Mouse (Mus musculus): ENCODE results near the gene Aim2. TPM values are rescaled to one million over a fixed set of nuclear protein-coding genes. Genes with fewer than 3 reads are reported as not detected.

Gene Aim2
- polyA plus RNA-seq, 1 experiment = 10.4 TPM

DNA sequence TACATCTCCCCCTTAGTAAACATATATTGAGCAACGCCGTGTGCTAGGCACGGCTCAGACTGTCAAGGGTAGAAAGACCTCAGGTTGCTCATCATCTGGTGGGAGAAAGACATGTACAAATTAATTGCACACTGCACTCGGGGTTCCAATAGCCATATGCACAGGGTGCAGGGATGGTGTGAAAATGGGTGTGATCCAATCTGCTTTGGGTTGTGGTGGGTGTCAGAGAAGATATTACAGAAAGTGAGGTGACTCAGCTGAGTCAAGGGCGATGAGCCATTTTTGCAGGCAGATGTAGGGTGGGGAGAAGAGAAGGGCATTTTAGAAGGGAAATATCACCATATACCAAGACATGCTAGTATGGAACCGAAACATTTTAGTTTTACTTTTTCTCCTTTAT, 30.8 kb downstream of the Aim2 start:
- Histone ChIP-seq H3K27me3 (ENCODE audit: control insufficient read depth, insufficient read depth, low read length) (no peaks in the 10 kb centered on the region), H3K27ac (ENCODE audit: insufficient read depth, low read length) (no peak overlapping the region), H3K36me3 (ENCODE audit: control insufficient read depth, insufficient read depth, low read length) (no peaks in the 10 kb centered on the region), H3K4me1 (ENCODE audit: control insufficient read depth, insufficient read depth, insufficient read length) (no peaks in the 10 kb centered on the region), H3K4me3 (ENCODE audit: extremely low read depth, insufficient read depth, insufficient read length) (no peak overlapping the region)
- WGBS = 88% methylated on average over 6 of the region's 6 CpGs
- no peak for TF ChIP-seq CTCF (IDR thresholded peaks at IDR 0.05; ENCODE audit: extremely low read depth, insufficient read depth, insufficient read length, insufficient replicate concordance)
- no peak for TF ChIP-seq POLR2A (IDR thresholded peaks at IDR 0.05; ENCODE audit: low read depth, low read length)
- DNase-seq (ENCODE audit: low read depth in 1 of 2, low spot score in 2 of 2) = no peak

- H3K4me1 ChIP-seq (ENCODE audit: control insufficient read depth, insufficient read depth, insufficient read length) = no peaks in the 10 kb centered on the region
Observed at GRCm38 (mm10) chr1:173389431-173389830, 38.8 kb downstream of the Aim2 start.

DNA sequence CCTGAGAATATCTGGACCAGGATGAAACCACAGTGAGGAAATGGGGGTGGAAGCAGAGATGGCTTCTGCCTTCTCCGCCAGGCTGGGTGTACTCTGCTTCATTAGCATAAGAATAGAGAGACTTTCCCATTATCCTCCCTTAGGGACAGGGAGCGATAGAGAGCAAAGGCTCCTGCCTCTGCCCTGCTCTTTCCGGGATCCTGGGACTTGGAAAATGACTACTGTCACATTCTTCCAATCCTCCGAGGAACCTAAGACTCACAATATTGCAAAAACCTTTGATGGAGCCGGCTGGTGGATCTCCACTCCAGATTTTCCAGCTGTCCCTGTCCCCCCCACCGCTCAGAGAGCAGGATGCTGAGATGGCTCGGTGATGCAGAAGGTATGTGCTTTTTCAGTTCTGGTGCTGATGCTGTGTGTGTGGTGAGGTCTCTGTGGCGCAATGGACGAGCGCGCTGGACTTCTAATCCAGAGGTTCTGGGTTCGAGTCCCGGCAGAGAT, 39.3 kb downstream of the Aim2 start:
- H3K36me3 ChIP-seq (ENCODE audit: control insufficient read depth, insufficient read depth, low read length) = no peaks in the 10 kb centered on the region
- no peaks in the 10 kb centered on the region for H3K4me1 ChIP-seq (ENCODE audit: control insufficient read depth, insufficient read depth, insufficient read length)
- WGBS = 20% methylated on average over 13 of the region's 13 CpGs

More at GRCm38 (mm10) chr1:173389431-173389830, 38.8 kb downstream of the Aim2 start:
- Histone ChIP-seq H3K4me3 (ENCODE audit: extremely low read depth, insufficient read depth, insufficient read length) (no peak overlapping the region), H3K27ac (ENCODE audit: insufficient read depth, low read length) (no peak overlapping the region), H3K36me3 (ENCODE audit: control insufficient read depth, insufficient read depth, low read length) (no peaks in the 10 kb centered on the region), H3K27me3 (ENCODE audit: control insufficient read depth, insufficient read depth, low read length) (no peaks in the 10 kb centered on the region)
- TF ChIP-seq POLR2A (IDR thresholded peaks at IDR 0.05; ENCODE audit: low read depth, low read length) (no peak), CTCF (IDR thresholded peaks at IDR 0.05; ENCODE audit: extremely low read depth, insufficient read depth, insufficient read length, insufficient replicate concordance) (no peak)
- 33% methylated on average over 3 of the region's 3 CpGs for WGBS
- DNase-seq (ENCODE audit: low read depth in 1 of 2, low spot score in 2 of 2) = no peak

GRCm38 (mm10) chr1:173391754-173392153, 41.1 kb downstream of the Aim2 start:
- no peaks in the 10 kb centered on the region for H3K36me3 ChIP-seq (ENCODE audit: control insufficient read depth, insufficient read depth, low read length)
- H3K4me3 ChIP-seq (ENCODE audit: extremely low read depth, insufficient read depth, insufficient read length) = no peak overlapping the region
- 42% methylated on average over 6 of the region's 6 CpGs for WGBS
- H3K27ac ChIP-seq (ENCODE audit: insufficient read depth, low read length) = no peak overlapping the region
- TF ChIP-seq POLR2A (IDR thresholded peaks at IDR 0.05; ENCODE audit: low read depth, low read length) (no peak), CTCF (IDR thresholded peaks at IDR 0.05; ENCODE audit: extremely low read depth, insufficient read depth, insufficient read length, insufficient replicate concordance) (no peak)
- H3K4me1 ChIP-seq (ENCODE audit: control insufficient read depth, insufficient read depth, insufficient read length) = no peaks in the 10 kb centered on the region
- no peaks in the 10 kb centered on the region for H3K27me3 ChIP-seq (ENCODE audit: control insufficient read depth, insufficient read depth, low read length)
- no peak for DNase-seq (ENCODE audit: low read depth in 1 of 2, low spot score in 2 of 2)

More for the DNA sequence above, 39.3 kb downstream of the Aim2 start:
- Histone ChIP-seq H3K4me3 (ENCODE audit: extremely low read depth, insufficient read depth, insufficient read length) (no peak overlapping the region), H3K27ac (ENCODE audit: insufficient read depth, low read length) (no peak overlapping the region), H3K27me3 (ENCODE audit: control insufficient read depth, insufficient read depth, low read length) (no peaks in the 10 kb centered on the region)
- no peak for TF ChIP-seq CTCF (IDR thresholded peaks at IDR 0.05; ENCODE audit: extremely low read depth, insufficient read depth, insufficient read length, insufficient replicate concordance)
- TF ChIP-seq POLR2A (IDR thresholded peaks at IDR 0.05; ENCODE audit: low read depth, low read length) = no peak
- no peak for DNase-seq (ENCODE audit: low read depth in 1 of 2, low spot score in 2 of 2)

DNA sequence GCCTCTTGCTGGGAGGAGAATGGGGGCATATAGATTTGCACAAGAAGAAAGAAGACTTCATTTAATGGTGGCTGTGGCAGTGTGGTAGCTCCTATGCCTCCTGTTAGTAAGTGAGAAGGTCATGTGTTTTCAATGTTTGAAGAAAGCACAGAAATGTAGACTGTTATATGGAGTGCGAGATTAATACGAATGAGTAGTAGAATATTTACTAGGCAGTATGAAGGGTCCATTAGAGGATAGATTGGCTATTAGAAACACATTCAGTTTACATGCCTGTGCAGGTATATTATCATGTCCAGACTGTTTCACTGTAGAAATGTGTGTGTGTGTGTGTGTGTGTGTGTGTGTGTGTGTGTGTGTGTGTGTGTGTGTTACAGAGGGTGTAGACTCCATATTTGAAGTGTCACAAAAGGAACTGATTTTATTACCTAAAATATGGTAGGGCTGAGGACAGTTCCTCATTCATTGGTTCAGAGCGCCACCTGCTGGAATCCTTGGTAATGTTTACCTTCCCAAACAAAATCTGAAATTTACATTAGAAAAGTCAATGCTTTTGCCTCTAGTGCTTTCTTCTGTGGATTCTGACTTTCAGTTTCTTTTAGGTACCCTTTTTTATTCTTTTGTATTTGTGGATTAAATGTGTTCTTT, 47.8 kb downstream of the Aim2 start:
- 36% methylated on average over 3 of the region's 3 CpGs for WGBS
- H3K4me3 ChIP-seq (ENCODE audit: extremely low read depth, insufficient read depth, insufficient read length) = no peak overlapping the region
- H3K27me3 ChIP-seq (ENCODE audit: control insufficient read depth, insufficient read depth, low read length) = no peaks in the 10 kb centered on the region
- no peaks in the 10 kb centered on the region for H3K36me3 ChIP-seq (ENCODE audit: control insufficient read depth, insufficient read depth, low read length)
- H3K27ac ChIP-seq (ENCODE audit: insufficient read depth, low read length) = no peak overlapping the region
- peak; percentile 45 to 70 for DNase-seq (ENCODE audit: low read depth in 1 of 2, low spot score in 2 of 2)
- H3K4me1 ChIP-seq (ENCODE audit: control insufficient read depth, insufficient read depth, insufficient read length) = no peaks in the 10 kb centered on the region
- TF ChIP-seq CTCF (IDR thresholded peaks at IDR 0.05; ENCODE audit: extremely low read depth, insufficient read depth, insufficient read length, insufficient replicate concordance) (peak; percentile 38; the same call in 1 of the 2 replicates), POLR2A (IDR thresholded peaks at IDR 0.05; ENCODE audit: low read depth, low read length) (no peak)

GRCm38 (mm10) chr1:173404696-173405309, 54.1 kb downstream of the Aim2 start:
- Histone ChIP-seq H3K27ac (ENCODE audit: insufficient read depth, low read length) (no peak overlapping the region), H3K4me3 (ENCODE audit: extremely low read depth, insufficient read depth, insufficient read length) (no peak overlapping the region), H3K4me1 (ENCODE audit: control insufficient read depth, insufficient read depth, insufficient read length) (peaks cover 4% of the 10 kb centered on the region), H3K36me3 (ENCODE audit: control insufficient read depth, insufficient read depth, low read length) (no peaks in the 10 kb centered on the region), H3K27me3 (ENCODE audit: control insufficient read depth, insufficient read depth, low read length) (no peaks in the 10 kb centered on the region)
- DNase-seq (ENCODE audit: low read depth in 1 of 2, low spot score in 2 of 2) = no peak
- TF ChIP-seq POLR2A (IDR thresholded peaks at IDR 0.05; ENCODE audit: low read depth, low read length) (no peak), CTCF (IDR thresholded peaks at IDR 0.05; ENCODE audit: extremely low read depth, insufficient read depth, insufficient read length, insufficient replicate concordance) (no peak)
- 93% methylated on average over 5 of the region's 5 CpGs for WGBS

- H3K27ac ChIP-seq (ENCODE audit: insufficient read depth, low read length) = no peak overlapping the region
- no peaks in the 10 kb centered on the region for H3K27me3 ChIP-seq (ENCODE audit: control insufficient read depth, insufficient read depth, low read length)
- no peaks in the 10 kb centered on the region for H3K36me3 ChIP-seq (ENCODE audit: control insufficient read depth, insufficient read depth, low read length)
- H3K4me3 ChIP-seq (ENCODE audit: extremely low read depth, insufficient read depth, insufficient read length) = no peak overlapping the region
- TF ChIP-seq CTCF (IDR thresholded peaks at IDR 0.05; ENCODE audit: extremely low read depth, insufficient read depth, insufficient read length, insufficient replicate concordance) (no peak), POLR2A (IDR thresholded peaks at IDR 0.05; ENCODE audit: low read depth, low read length) (no peak)
- peaks cover 12% of the 10 kb centered on the region for H3K4me1 ChIP-seq (ENCODE audit: control insufficient read depth, insufficient read depth, insufficient read length)
- DNase-seq (ENCODE audit: low read depth in 1 of 2, low spot score in 2 of 2) = peak in 1 of 2 experiments; percentile 56
Observed at GRCm38 (mm10) chr1:173409066-173409465, 58.4 kb downstream of the Aim2 start.

All from spleen, adult 2 months (tissue).